Mouse (Mus musculus): Measurements from ENCODE around the gene Baat.

GRCm38 (mm10) chr4:49547544-49548219, 41.3 kb upstream of the Baat start:
- no peak for TF ChIP-seq CTCF (IDR thresholded peaks at IDR 0.05; ENCODE audit: low read depth, low read length)
- TF ChIP-seq POLR2A (IDR thresholded peaks at IDR 0.05; ENCODE audit: borderline replicate concordance, low read depth, low read length): no peak
